Mouse (Mus musculus) cerebellum, adult 11 months (tissue): ENCODE results near the gene Itga3.

Experiments
- DNase-seq: peaks from one replicate; pipeline ENCODE4 v3.0.0; 2022

The Itga3 gene

GRCm38 (mm10) chr11:95001058-95001457 lies 75.5 kb downstream of the Itga3 start:
- peak; percentile 90 for DNase-seq

- DNase-seq = peak; percentile 48
Observed at GRCm38 (mm10) chr11:95000548-95000947, 76.1 kb downstream of the Itga3 start.

- no peak for DNase-seq
Observed at GRCm38 (mm10) chr11:95000128-95000527, 76.5 kb downstream of the Itga3 start.

- peak; percentile 42 for DNase-seq
Observed at GRCm38 (mm10) chr11:94998041-94998531, 78.5 kb downstream of the Itga3 start.

- DNase-seq = no peak
Observed at GRCm38 (mm10) chr11:94997596-94997995, 79.0 kb downstream of the Itga3 start.

GRCm38 (mm10) chr11:94996984-94997383 lies 79.6 kb downstream of the Itga3 start:
- no peak for DNase-seq

GRCm38 (mm10) chr11:94996101-94996500 lies 80.5 kb downstream of the Itga3 start:
- DNase-seq = peak; percentile 37

GRCm38 (mm10) chr11:94994947-94995772 lies 81.4 kb downstream of the Itga3 start:
- no peak for DNase-seq
